Mouse (Mus musculus) erythroblast, embryonic 14.5 days (primary cell): ENCODE data around the gene Whrn.

Experiments used
- GATA1 ChIP-seq: IDR thresholded peaks from 2 replicates; pipeline ENCODE4 v1.6.1; 2012; ENCODE audit warnings: low read length, inconsistent platforms, mixed read lengths
- TAL1 ChIP-seq: IDR thresholded peaks from 3 replicates; pipeline ENCODE4 v1.6.1; 2012; ENCODE audit warnings: low read length, inconsistent platforms, mixed read lengths

DNA sequence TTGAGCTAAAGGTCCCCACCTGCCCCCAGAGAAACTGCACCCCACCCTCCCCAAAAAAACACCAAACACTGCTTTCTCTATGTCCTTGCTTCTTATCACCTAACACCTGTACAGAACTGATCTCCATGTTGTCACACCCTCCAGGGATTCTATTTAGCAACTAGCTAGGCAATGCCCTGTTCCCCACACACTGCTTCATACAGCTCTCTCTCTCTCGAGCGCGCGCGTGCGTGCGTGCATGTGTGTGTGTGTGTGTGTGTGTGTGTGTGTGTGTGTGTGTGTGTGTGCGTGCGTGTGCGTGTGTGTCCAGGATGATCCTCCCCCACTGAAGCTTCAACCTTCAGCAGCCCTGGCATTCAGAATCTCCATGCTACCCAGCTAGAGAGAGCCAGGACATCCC is 93.7 kb downstream of the Whrn start:
- TF ChIP-seq TAL1 (no peak), GATA1 (no peak)
